Mouse (Mus musculus) CH12F3 (cell line): ENCODE measurements around the gene Slc17a4.

Source experiments
- in situ Hi-C: fragments of 300-500 bp; cut with MboI; formaldehyde crosslinking; loops from 2 replicates; pipeline ENCODE4 v1.14.3; 2020; ENCODE audit warnings: low sequenced_read_pairs

The Slc17a4 gene

GRCm38 (mm10) chr13:23914376-23915167, at the start of gene Slc17a4:
Slc17a4 (minus strand) TSS chr13:23915009.
- in situ Hi-C loops: no loop called here

- in situ Hi-C loops: no loop called here
Observed at GRCm38 (mm10) chr13:23959776-23960175, 45.0 kb upstream of the Slc17a4 start.

GRCm38 (mm10) chr13:23950928-23951327, 36.1 kb upstream of the Slc17a4 start:
- in situ Hi-C loops: no loop called here

DNA sequence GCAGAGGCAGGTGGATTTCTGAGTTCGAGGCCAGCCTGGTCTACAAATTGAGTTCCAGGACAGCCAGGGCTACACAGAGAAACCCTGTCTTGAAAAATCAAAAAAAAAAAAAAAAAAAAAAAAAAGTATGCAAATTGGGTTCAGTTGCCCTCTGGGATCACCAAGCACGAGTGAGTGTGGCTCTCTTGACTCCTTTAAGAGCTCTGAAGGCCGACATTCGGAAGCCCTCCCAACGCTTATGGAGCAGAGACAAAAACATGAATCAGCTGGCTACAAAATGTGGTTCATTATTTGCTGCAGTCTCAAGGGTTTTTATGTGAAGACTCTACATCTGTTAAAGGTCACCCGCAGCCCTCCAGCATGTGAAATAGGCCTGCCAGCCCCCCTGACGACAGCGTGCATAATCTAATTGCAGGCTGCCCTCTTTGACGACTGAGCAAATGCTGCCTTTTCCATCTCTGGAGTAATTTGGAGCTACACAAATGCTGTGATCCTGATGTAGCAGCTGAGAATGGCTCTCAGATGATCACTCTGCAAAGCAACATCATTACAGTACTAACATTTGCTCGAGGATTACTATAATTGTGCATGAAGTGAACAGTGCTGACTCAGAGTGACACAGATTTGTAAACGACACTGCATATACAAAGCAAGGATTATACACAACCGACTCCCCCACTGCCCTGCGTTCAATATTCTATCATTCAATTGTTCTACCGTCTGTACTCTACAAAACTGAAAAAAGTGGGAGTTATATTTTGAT, 34.9 kb upstream of the Slc17a4 start:
- in situ Hi-C loops: no loop called here

DNA sequence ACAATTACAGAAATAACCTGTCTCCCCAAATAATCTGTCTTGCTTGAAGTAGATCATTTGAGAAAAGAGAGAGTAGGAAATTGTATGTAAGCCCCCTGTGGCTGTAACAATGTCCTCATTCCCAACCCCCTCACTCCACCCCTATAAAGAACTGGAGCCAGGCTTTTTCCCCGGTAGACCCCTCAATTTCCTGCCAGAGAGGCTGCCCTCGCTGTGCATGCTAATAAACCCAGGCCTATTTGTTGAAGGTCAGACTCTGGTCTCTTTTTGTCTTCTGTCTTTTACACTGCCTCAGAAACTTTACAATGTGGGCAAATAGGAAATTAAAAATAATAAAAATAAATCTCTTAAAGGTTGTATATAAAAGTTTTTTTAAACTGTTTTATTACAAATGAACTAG, 31.4 kb upstream of the Slc17a4 start:
- in situ Hi-C loops: no loop called here

DNA sequence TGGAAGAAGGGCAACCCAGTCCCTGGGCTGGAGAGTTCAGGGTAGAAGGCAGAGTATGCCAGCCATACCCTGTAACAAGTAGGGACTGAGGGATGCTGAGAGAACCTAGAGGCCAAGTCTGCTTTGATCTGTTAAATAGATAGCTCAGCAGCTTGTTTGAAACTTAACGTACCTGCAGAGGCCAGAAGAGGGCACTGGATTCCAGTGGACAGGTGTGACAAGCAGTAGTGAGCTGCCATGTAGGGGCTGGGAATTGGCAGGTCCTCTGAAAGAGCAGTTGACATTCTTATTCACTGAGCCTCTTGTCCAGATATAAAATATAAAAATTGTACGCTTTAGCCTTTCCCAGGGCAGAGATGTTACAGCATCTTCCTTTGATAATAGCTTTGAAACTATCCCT, 28.1 kb upstream of the Slc17a4 start:
- in situ Hi-C loops: no loop called here

DNA sequence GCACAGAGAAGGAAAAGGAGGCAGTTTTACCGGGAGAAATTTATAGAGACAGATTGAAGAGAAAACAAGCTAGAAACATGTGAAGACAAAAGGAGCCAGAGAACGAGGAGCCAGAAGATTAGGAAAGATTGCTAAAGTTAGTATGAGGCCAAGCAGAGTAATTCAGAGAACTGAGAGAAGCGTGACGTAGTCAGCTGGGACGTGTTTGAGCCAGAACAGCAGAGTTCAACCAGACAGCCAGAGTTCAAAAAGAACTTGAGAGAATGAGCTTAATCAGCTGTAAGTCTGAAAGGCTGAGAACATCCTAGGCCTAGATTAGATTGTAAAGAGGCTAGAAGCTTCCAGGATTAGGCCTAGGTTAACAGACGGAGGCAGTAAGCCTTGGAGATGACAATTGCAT, 25.5 kb upstream of the Slc17a4 start:
- in situ Hi-C loops: no loop called here

- in situ Hi-C loops: no loop called here
Observed at GRCm38 (mm10) chr13:23938699-23939098, 23.9 kb upstream of the Slc17a4 start.

DNA sequence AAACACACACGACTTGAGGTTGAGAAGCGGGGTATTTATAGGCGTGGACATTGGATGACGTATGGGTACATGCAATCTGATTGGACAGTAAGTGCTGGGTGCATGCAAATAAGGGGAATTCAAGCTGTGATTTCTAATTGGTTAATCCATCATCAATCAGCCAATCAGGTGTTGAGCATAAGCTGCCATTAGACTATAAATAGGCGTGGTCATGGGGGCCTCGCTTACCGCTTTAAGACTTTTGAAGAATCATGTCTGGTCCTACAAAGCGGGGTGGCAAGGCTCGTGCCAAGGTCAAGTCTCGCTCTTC, 19.4 kb upstream of the Slc17a4 start, which contains the start of gene Hist1h2aa:
Hist1h2aa (plus strand) TSS at position 252 of the 310 bp plus-strand sequence.
- in situ Hi-C loops: no loop called here

GRCm38 (mm10) chr13:23933421-23934210, 18.8 kb upstream of the Slc17a4 start, which contains the start of gene Hist1h2ba:
Hist1h2ba (minus strand) TSS chr13:23934156.
- in situ Hi-C loops: no loop called here

- in situ Hi-C loops: no loop called here
Observed at GRCm38 (mm10) chr13:23930904-23931303, 16.1 kb upstream of the Slc17a4 start.

DNA sequence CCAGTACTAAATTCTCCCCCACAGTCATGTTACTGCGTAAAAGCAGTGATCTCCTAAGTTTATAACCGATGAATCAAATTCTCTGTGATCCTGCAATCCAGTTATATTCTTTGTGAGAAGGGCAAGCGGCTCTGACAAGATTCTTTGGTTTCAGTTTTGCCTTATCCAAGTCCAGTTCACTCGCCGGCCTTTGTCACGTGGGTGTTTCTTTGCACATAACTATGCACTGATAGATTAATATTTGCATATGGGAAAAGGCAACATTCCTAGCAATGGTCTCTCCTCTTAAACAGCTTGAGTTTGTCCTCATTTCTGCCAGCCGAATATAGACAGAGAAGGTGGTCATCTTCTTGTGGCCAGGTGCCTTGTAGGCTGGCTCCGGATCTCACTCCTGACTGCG, 15.7 kb upstream of the Slc17a4 start:
- in situ Hi-C loops: no loop called here

DNA sequence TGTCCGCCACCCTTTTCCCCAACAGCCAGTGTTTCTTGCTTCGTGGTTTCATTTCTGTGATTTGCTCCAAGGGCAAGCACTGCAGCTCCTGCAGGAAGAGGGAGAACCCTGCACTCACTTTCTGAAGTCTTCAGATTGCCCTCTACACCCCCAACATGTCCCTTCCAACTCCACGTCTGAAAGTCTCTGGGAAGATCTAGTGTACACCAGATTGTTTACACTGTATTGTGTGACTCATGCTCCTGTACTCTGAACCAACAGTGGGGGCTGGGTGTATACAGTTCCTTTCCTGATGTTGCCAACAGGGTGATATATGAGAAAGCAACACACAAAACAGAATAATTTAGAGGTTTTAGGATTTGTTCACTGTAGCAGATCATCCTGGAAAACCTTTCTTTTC, 13.8 kb upstream of the Slc17a4 start:
- in situ Hi-C loops: no loop called here

GRCm38 (mm10) chr13:23925792-23926191, 11.0 kb upstream of the Slc17a4 start:
- in situ Hi-C loops: no loop called here

DNA sequence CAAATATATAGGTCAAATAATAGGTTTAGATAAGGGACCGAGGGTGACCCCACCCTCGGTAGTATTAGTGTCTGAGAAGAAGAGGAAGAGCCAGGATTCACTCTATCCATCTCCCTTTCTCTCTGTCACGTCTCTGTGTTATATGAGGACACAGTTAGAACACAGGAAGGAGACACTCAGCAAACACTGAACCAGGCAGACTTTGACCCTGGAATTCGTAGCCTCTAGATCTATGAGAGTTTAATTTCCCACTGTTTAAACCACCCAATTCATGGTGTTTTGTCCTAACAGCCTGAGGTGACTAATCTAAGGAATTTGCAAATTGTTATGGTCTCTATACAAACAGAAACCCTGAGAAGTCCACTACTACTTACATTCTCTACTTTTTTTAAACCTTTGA, 2.9 kb upstream of the Slc17a4 start:
- in situ Hi-C loops: no loop called here

DNA sequence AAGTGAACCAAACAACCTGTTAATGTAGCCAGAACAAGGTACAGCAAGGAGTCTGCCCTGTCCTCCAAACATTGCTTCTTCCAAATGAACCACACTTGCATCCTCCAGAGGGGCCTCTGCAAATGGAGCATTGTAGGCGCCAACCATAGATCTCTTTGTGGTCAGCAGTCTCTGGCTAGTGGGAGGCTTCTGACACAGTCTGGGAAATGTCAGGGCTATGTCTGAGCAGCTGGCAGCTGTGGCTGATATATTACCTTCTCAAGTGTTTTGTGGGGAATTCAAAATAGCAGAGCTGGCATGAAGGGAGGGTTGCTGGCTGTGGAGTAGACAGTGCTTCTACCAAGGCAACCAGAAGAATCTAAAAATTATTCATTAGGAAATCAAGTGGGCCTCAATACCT, 1.3 kb upstream of the Slc17a4 start:
- in situ Hi-C loops: no loop called here

- in situ Hi-C loops: no loop called here
Observed at GRCm38 (mm10) chr13:23913791-23914306, 960 bp downstream of the Slc17a4 start.

- in situ Hi-C loops: no loop called here
Observed at GRCm38 (mm10) chr13:23911335-23911734, 3.5 kb downstream of the Slc17a4 start.

DNA sequence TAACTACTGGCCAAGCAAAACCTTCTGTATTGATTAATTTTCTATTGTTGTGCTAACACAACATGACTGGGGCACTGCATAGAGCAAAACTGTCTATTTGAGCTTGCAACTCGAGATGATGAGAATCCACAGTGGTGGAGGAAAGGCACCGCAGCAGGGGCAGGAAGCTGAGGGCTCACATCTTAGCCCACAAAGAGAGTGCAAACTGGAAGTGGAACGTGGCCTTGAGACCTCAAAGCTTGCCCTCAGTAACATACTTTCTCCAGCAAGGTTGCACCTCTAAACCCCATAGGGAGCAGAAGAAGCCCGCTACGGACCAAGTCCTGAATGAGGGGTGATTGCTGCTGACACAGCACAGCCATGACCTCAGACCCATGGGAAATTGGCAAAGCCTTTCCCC, 4.7 kb downstream of the Slc17a4 start:
- in situ Hi-C loops: no loop called here

- in situ Hi-C loops: no loop called here
Observed at GRCm38 (mm10) chr13:23906906-23907305, 7.9 kb downstream of the Slc17a4 start.

- in situ Hi-C loops: no loop called here
Observed at GRCm38 (mm10) chr13:23898242-23898641, 16.6 kb downstream of the Slc17a4 start.
